Mouse (Mus musculus): ENCODE measurements at regions not wholly inside any gene's neighbourhood (a gene's known extent, or its start where the extent isn't known, plus 50 kb on each side); places are given as distances from the start of the nearest gene placed in this dataset.

GRCm38 (mm10) chr4:31404840-31405714 is 558.8 kb upstream of the Map3k7 start:
- H3K4me3 ChIP-seq (ENCODE audit: control insufficient read depth in 1 of 2, insufficient read depth in 1 of 2, low read depth in 2 of 2, low read length in 2 of 2) = no peak overlapping the region
- no peaks in the 10 kb centered on the region for H3K36me3 ChIP-seq (ENCODE audit: control insufficient read depth in 1 of 2, insufficient read depth in 2 of 2, low read length in 2 of 2)
- H3K4me1 ChIP-seq (ENCODE audit: control insufficient read depth in 1 of 2, insufficient read depth in 2 of 2, low read length in 2 of 2) = no peaks in the 10 kb centered on the region
- no peaks in the 10 kb centered on the region for H3K27me3 ChIP-seq (ENCODE audit: control insufficient read depth in 1 of 2, insufficient read depth in 2 of 2, low read length in 2 of 2)
- H3K9ac ChIP-seq (ENCODE audit: control insufficient read depth, low read depth, low read length, poor library complexity, severe bottlenecking) = no peak overlapping the region
- H3K79me2 ChIP-seq (ENCODE audit: control insufficient read depth, insufficient read depth, low read length, poor library complexity) = no peaks in the 10 kb centered on the region
- no peaks in the 10 kb centered on the region for H3K9me3 ChIP-seq (replicated peaks; ENCODE audit: insufficient read depth, low read length)
- DNase-seq (ENCODE audit: low read depth, low spot score) = no peak
- no peak overlapping the region for H3K27ac ChIP-seq (ENCODE audit: control insufficient read depth, low read depth, low read length)
- TF ChIP-seq MEF2A (IDR thresholded peaks at IDR 0.05; ENCODE audit: extremely low read depth, insufficient replicate concordance, low read depth, low read length, poor library complexity, severe bottlenecking) = no peak
- no peak for TF ChIP-seq POLR2AphosphoS2 (IDR thresholded peaks at IDR 0.05; ENCODE audit: low read length)

GRCm38 (mm10) chr4:31410157-31410556 is 553.7 kb upstream of the Map3k7 start:
- H3K9ac ChIP-seq (ENCODE audit: control insufficient read depth, low read depth, low read length, poor library complexity, severe bottlenecking) = no peak overlapping the region
- no peaks in the 10 kb centered on the region for H3K36me3 ChIP-seq (ENCODE audit: control insufficient read depth in 1 of 2, insufficient read depth in 2 of 2, low read length in 2 of 2)
- no peaks in the 10 kb centered on the region for H3K27me3 ChIP-seq (ENCODE audit: control insufficient read depth in 1 of 2, insufficient read depth in 2 of 2, low read length in 2 of 2)
- H3K9me3 ChIP-seq (replicated peaks; ENCODE audit: insufficient read depth, low read length) = no peaks in the 10 kb centered on the region
- H3K27ac ChIP-seq (ENCODE audit: control insufficient read depth, low read depth, low read length) = no peak overlapping the region
- no peaks in the 10 kb centered on the region for H3K79me2 ChIP-seq (ENCODE audit: control insufficient read depth, insufficient read depth, low read length, poor library complexity)
- H3K4me1 ChIP-seq (ENCODE audit: control insufficient read depth in 1 of 2, insufficient read depth in 2 of 2, low read length in 2 of 2) = no peaks in the 10 kb centered on the region
- TF ChIP-seq CHD2 (IDR thresholded peaks at IDR 0.05; ENCODE audit: low read length) = no peak
- TF ChIP-seq MYB (IDR thresholded peaks at IDR 0.05; ENCODE audit: low read depth, low read length) = no peak
- TF ChIP-seq MYC (IDR thresholded peaks at IDR 0.05; ENCODE audit: low read depth, low read length) = no peak
- no peak for TF ChIP-seq ETS1 (IDR thresholded peaks at IDR 0.05; ENCODE audit: low read depth, low read length)
- no peak for TF ChIP-seq ZC3H11A (IDR thresholded peaks at IDR 0.05; ENCODE audit: low read depth, low read length)
- no peak for TF ChIP-seq ZNF384 (IDR thresholded peaks at IDR 0.05; ENCODE audit: low read depth, low read length)
- no peak for TF ChIP-seq RCOR1 (IDR thresholded peaks at IDR 0.05; ENCODE audit: low read depth, low read length)
- no peak for TF ChIP-seq TBP (IDR thresholded peaks at IDR 0.05; ENCODE audit: low read depth, low read length)
- TF ChIP-seq UBTF (IDR thresholded peaks at IDR 0.05; ENCODE audit: borderline replicate concordance, insufficient read depth, low read depth, low read length) = no peak
- TF ChIP-seq USF2 (IDR thresholded peaks at IDR 0.05; ENCODE audit: borderline replicate concordance in 1 of 2, insufficient read depth in 1 of 2, low read depth in 1 of 2, low read length in 2 of 2) = no peak
- no peak overlapping the region for H3K4me3 ChIP-seq (ENCODE audit: control insufficient read depth in 1 of 2, insufficient read depth in 1 of 2, low read depth in 2 of 2, low read length in 2 of 2)
- DNase-seq (ENCODE audit: low read depth, low spot score) = no peak

All from MEL (cell line).